Mouse (Mus musculus) heart, embryonic 12.5 days (tissue): ENCODE results near the gene Trim8. TPM values are rescaled to one million over a fixed set of nuclear protein-coding genes. Genes with fewer than 3 reads are reported as not detected.

Experiments
- ATAC-seq: fragments of 200-750 bp; cut with Nextera tagmentation; 2 replicates; pipeline ENCODE4 v1.8.0; 2017; ENCODE audit warnings: moderate TSS enrichment, moderate library complexity; ENCODE audit not compliant: insufficient number of reproducible peaks, low FRiP score
- H3K27ac ChIP-seq: fragments of 300-500 bp; sonication (generic); 2 replicates; pipeline ENCODE4 v1.5.1; 2016; ENCODE audit warnings: mild to moderate bottlenecking, moderate library complexity; ENCODE audit not compliant: poor library complexity, severe bottlenecking
- H3K27me3 ChIP-seq: fragments of 300-500 bp; sonication (generic); replicated peaks from 2 replicates; pipeline ENCODE4 v1.6.1; 2016; ENCODE audit warnings: mild to moderate bottlenecking, moderate library complexity
- H3K36me3 ChIP-seq: fragments of 300-500 bp; sonication (generic); 2 replicates; pipeline ENCODE4 v1.6.1; 2016; ENCODE audit warnings: mild to moderate bottlenecking, moderate library complexity
- H3K4me1 ChIP-seq: fragments of 300-500 bp; sonication (generic); replicated peaks from 2 replicates; pipeline ENCODE4 v1.6.1; 2016; ENCODE audit warnings: mild to moderate bottlenecking
- H3K4me2 ChIP-seq: fragments of 300-500 bp; sonication (generic); 2 replicates; pipeline ENCODE4 v1.6.1; 2016; ENCODE audit warnings: mild to moderate bottlenecking, moderate library complexity
- H3K4me3 ChIP-seq: fragments of 300-500 bp; sonication (generic); 2 replicates; pipeline ENCODE4 v1.5.1; 2016; ENCODE audit warnings: mild to moderate bottlenecking
- H3K9ac ChIP-seq: fragments of 300-500 bp; sonication (generic); 2 replicates; pipeline ENCODE4 v1.6.1; 2016; ENCODE audit warnings: mild to moderate bottlenecking, moderate library complexity
- H3K9me3 ChIP-seq: fragments of 300-500 bp; sonication (generic); replicated peaks from 2 replicates; pipeline ENCODE4 v1.6.1; 2016; ENCODE audit warnings: mild to moderate bottlenecking, moderate library complexity
- WGBS: fragments of 180-500 bp; shearing (Covaris S2); methylation state at CpG from one replicate; pipeline ENCODE4 v1.1.7; 2016; 5-methylcytosine and 5-hydroxymethylcytosine counted together
- polyA plus RNA-seq: library from polyadenylated mRNA; unstranded; fragments of >200 nt; fragmentation: Nextera tagmentation; extraction: Ambion mirVana; gene quantifications from 2 replicates; pipeline ENCODE4 v1.2.1, GENCODE M21; 2016

The Trim8 gene
- polyA plus RNA-seq, 1 experiment from 2014 or later = 24.1 TPM

GRCm38 (mm10) chr19:46533066-46533465 is 31.6 kb downstream of the Trim8 start:
- H3K27ac ChIP-seq = peak overlapping the region; percentile 95
- ATAC-seq = no peak
- no peak overlapping the region for H3K9ac ChIP-seq
- H3K4me2 ChIP-seq = no peak overlapping the region
- no peak overlapping the region for H3K4me3 ChIP-seq
- H3K36me3 ChIP-seq = 0 out of 2 replicates have a peak, but pooled peaks cover 4% of the 10 kb centered on the region
- peaks cover 64% of the 10 kb centered on the region for H3K4me1 ChIP-seq
- H3K9me3 ChIP-seq = no peaks in the 10 kb centered on the region
- 59% methylated on average over 4 of the region's 4 CpGs for whole genome bisulfite sequencing
- H3K27me3 ChIP-seq = no peaks in the 10 kb centered on the region

GRCm38 (mm10) chr19:46533525-46533924 is 32.0 kb downstream of the Trim8 start:
- Histone ChIP-seq H3K36me3 (0 out of 2 replicates have a peak, but pooled peaks cover 4% of the 10 kb centered on the region), H3K4me1 (peaks cover 60% of the 10 kb centered on the region), H3K9ac (no peak overlapping the region), H3K9me3 (no peaks in the 10 kb centered on the region), H3K4me3 (no peak overlapping the region), H3K27ac (no peak overlapping the region; the same call in 1 of the 2 replicates), H3K4me2 (no peak overlapping the region), H3K27me3 (no peaks in the 10 kb centered on the region)
- no peak for ATAC-seq
- WGBS = 76% methylated on average over 5 of the region's 5 CpGs

DNA sequence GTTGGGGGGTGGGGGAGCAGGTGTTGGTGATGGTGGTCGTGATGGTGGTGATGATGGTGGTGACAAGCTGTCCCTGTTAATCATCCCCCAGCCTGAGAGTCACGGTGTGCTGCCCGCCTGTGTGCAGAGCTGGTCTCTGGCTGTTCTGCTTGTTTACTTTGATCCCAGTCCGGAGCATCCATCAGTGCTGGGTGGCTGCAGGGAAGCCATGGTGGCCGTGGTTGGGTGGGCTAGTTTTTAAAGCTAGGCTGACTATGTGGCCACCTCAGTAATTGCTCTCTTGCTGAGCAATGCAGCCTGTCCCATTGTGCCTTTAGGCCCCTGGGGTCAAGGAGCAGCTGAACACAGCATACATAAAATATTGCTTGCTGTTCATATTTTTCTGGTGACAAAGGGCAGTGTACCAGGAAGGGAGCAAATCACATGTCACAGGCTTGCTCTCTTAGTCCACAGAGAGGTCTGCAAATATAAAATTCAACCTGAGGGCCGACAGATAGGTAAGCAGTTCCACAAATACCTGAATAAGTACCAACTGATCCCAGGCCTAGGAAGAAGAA is 33.1 kb downstream of the Trim8 start:
- Histone ChIP-seq H3K4me2 (no peak overlapping the region), H3K9me3 (no peaks in the 10 kb centered on the region), H3K9ac (no peak overlapping the region), H3K4me3 (no peak overlapping the region), H3K27ac (no peak overlapping the region), H3K27me3 (no peaks in the 10 kb centered on the region), H3K36me3 (0 out of 2 replicates have a peak, but pooled peaks cover 7% of the 10 kb centered on the region), H3K4me1 (peaks cover 50% of the 10 kb centered on the region)
- ATAC-seq = no peak
- WGBS = 40% methylated on average over 6 of the region's 6 CpGs

GRCm38 (mm10) chr19:46537357-46537756 is 35.9 kb downstream of the Trim8 start:
- peaks cover 22% of the 10 kb centered on the region for H3K4me1 ChIP-seq
- no peak overlapping the region for H3K4me3 ChIP-seq
- H3K36me3 ChIP-seq = peaks cover 29% of the 10 kb centered on the region
- ATAC-seq = no peak
- no peaks in the 10 kb centered on the region for H3K9me3 ChIP-seq
- 91% methylated on average over 9 of the region's 9 CpGs for WGBS
- H3K9ac ChIP-seq = no peak overlapping the region
- H3K4me2 ChIP-seq = no peak overlapping the region
- no peaks in the 10 kb centered on the region for H3K27me3 ChIP-seq
- H3K27ac ChIP-seq = no peak overlapping the region

GRCm38 (mm10) chr19:46538213-46538612 is 36.7 kb downstream of the Trim8 start:
- 83% methylated on average over 6 of the region's 6 CpGs for WGBS
- Histone ChIP-seq H3K36me3 (peaks cover 33% of the 10 kb centered on the region), H3K9ac (no peak overlapping the region), H3K4me3 (no peak overlapping the region), H3K27ac (no peak overlapping the region), H3K9me3 (no peaks in the 10 kb centered on the region), H3K27me3 (no peaks in the 10 kb centered on the region), H3K4me2 (no peak overlapping the region), H3K4me1 (peaks cover 14% of the 10 kb centered on the region)
- ATAC-seq = no peak; the same call in 1 of the 2 replicates

- Histone ChIP-seq H3K36me3 (peaks cover 34% of the 10 kb centered on the region), H3K9me3 (no peaks in the 10 kb centered on the region), H3K4me3 (no peak overlapping the region), H3K27me3 (no peaks in the 10 kb centered on the region), H3K4me2 (no peak overlapping the region), H3K27ac (no peak overlapping the region), H3K4me1 (no peaks in the 10 kb centered on the region), H3K9ac (no peak overlapping the region)
- no peak for ATAC-seq
- WGBS = 85% methylated on average over 8 of the region's 8 CpGs
Observed at GRCm38 (mm10) chr19:46542750-46543149, 41.2 kb downstream of the Trim8 start.

- peak; percentile 63 for ATAC-seq
- no peaks in the 10 kb centered on the region for H3K4me1 ChIP-seq
- WGBS = 63% methylated on average over 6 of the region's 6 CpGs
- no peak overlapping the region for H3K4me2 ChIP-seq
- no peaks in the 10 kb centered on the region for H3K9me3 ChIP-seq
- no peak overlapping the region for H3K4me3 ChIP-seq
- H3K27ac ChIP-seq = no peak overlapping the region
- H3K9ac ChIP-seq = no peak overlapping the region
- peaks cover 35% of the 10 kb centered on the region for H3K36me3 ChIP-seq
- no peaks in the 10 kb centered on the region for H3K27me3 ChIP-seq
Observed at GRCm38 (mm10) chr19:46547565-46547964, 46.1 kb downstream of the Trim8 start.

DNA sequence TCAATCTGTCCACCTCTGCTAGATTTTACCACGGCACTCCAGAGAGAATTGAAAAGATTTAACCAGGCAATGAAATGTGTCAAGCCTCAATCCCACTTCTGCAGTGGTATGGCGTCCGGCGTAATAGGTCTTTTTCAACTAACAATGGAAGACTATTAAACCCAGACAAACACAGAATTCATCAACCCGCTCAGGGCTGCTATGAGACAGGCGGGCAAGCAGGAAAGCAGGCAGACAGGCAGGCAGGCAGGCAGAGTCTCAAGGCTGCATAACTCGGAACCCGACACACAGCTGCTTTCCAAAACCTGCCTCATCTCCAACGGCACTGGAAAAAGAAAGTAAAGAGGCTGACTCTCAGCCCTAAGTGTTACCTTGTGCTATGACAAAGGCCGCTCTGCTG is 46.6 kb downstream of the Trim8 start:
- Histone ChIP-seq H3K9me3 (no peaks in the 10 kb centered on the region), H3K4me2 (no peak overlapping the region), H3K27ac (no peak overlapping the region), H3K4me1 (no peaks in the 10 kb centered on the region), H3K36me3 (peaks cover 33% of the 10 kb centered on the region), H3K27me3 (no peaks in the 10 kb centered on the region), H3K4me3 (no peak overlapping the region), H3K9ac (no peak overlapping the region)
- 77% methylated on average over 10 of the region's 10 CpGs for WGBS
- ATAC-seq = no peak

GRCm38 (mm10) chr19:46550385-46550784 is 48.9 kb downstream of the Trim8 start:
- 90% methylated on average over 4 of the region's 4 CpGs for WGBS
- ATAC-seq = no peak
- Histone ChIP-seq H3K9ac (no peak overlapping the region), H3K27me3 (no peaks in the 10 kb centered on the region), H3K4me3 (no peak overlapping the region), H3K9me3 (no peaks in the 10 kb centered on the region), H3K4me2 (no peak overlapping the region), H3K36me3 (peaks cover 33% of the 10 kb centered on the region), H3K4me1 (peaks cover 7% of the 10 kb centered on the region), H3K27ac (no peak overlapping the region)

- ATAC-seq = no peak
- no peak overlapping the region for H3K4me2 ChIP-seq
- no peak overlapping the region for H3K9ac ChIP-seq
- H3K27ac ChIP-seq = no peak overlapping the region
- no peaks in the 10 kb centered on the region for H3K9me3 ChIP-seq
- no peaks in the 10 kb centered on the region for H3K27me3 ChIP-seq
- peaks cover 7% of the 10 kb centered on the region for H3K4me1 ChIP-seq
- 85% methylated on average over 4 of the region's 4 CpGs for WGBS
- H3K36me3 ChIP-seq = peaks cover 41% of the 10 kb centered on the region
- no peak overlapping the region for H3K4me3 ChIP-seq
Observed at GRCm38 (mm10) chr19:46552496-46552895, 51.0 kb downstream of the Trim8 start.

- Histone ChIP-seq H3K9me3 (no peaks in the 10 kb centered on the region), H3K4me2 (no peak overlapping the region)
- ATAC-seq = peak; percentile 57; the same call in 1 of the 2 replicates
Observed at GRCm38 (mm10) chr19:46553541-46553955, 52.0 kb downstream of the Trim8 start.

DNA sequence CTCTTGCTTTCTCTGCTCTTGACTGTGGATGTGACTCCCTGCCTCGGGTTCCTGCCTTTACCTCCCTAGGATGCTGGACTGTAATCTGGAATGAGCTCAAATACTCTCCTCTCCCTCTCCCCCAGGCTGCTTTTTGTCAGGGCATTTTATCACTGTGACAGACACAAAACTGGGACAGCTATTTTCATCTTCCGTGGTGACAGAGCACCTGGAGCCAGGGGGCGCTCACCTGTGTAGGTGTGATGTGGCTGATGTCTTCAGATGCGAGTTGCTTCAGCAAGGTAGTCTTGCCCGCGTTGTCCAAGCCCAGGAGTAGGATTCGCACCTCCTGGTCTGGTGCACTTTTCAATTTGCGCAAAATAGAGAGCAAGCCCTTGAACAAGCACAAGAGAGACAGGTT is 56.5 kb downstream of the Trim8 start:
- no peak overlapping the region for H3K27ac ChIP-seq
- H3K36me3 ChIP-seq = peaks cover 19% of the 10 kb centered on the region
- H3K4me1 ChIP-seq = peaks cover 15% of the 10 kb centered on the region
- no peaks in the 10 kb centered on the region for H3K9me3 ChIP-seq
- no peak overlapping the region for H3K9ac ChIP-seq
- 68% methylated on average over 8 of the region's 8 CpGs for WGBS
- H3K4me2 ChIP-seq = no peak overlapping the region
- H3K4me3 ChIP-seq = no peak overlapping the region
- H3K27me3 ChIP-seq = no peaks in the 10 kb centered on the region
- ATAC-seq = no peak

More at GRCm38 (mm10) chr19:46553541-46553955, 52.0 kb downstream of the Trim8 start:
- 30% methylated on average over 11 of the region's 11 CpGs for WGBS
- no peak overlapping the region for H3K4me3 ChIP-seq
- no peak overlapping the region for H3K9ac ChIP-seq
- peaks cover 7% of the 10 kb centered on the region for H3K4me1 ChIP-seq
- H3K36me3 ChIP-seq = peaks cover 41% of the 10 kb centered on the region
- H3K27ac ChIP-seq = no peak overlapping the region
- no peaks in the 10 kb centered on the region for H3K27me3 ChIP-seq
